Mouse (Mus musculus) spleen, embryonic (tissue): ENCODE results near the gene Cenpa.

Source experiments
- CTCF ChIA-PET: fragments of 350-600 bp; sonication (Branson Sonifier 250); formaldehyde crosslinking; loops from one replicate; lab custom pipeline; 2022; lab: Charles Lee

The Cenpa gene

DNA sequence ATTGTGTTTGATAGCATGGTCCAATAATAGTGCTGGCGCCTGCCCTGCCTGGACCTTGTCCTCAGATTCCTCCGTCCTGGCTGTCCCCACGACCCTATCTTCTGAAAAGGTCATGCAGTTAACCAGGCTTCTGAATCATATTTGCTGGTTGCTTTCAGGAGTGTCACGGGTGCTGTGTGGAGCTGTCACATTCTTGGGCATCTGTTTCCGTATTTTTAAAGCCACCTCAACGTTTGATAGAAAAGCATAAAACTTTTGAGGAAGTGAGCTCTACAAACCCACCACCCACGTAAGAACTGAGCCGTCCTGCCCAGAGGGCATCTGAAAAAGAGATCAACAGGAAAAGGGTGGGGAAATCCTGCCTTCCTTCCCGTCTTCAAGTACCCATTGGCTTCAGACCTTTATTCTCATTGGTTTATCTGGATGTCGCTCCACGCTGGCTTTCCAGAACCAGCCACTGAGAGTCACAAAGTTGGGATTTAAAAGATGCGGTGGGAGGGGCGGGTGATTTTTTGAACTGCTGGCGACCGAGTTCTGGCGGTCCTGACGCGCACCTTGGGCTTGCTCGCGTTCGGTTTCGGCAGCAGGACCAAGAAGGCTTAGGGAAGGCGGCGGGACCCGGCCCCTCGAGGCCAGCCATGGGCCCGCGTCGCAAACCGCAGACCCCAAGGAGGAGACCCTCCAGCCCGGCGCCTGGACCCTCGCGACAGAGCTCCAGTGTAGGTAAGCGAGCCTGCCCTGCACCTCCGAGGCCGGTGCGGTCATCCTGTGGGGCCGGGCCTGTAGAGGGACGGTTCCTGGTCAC, at the start of gene Cenpa:
Gene Cenpa (plus strand): TSS at position 387 of the 805 bp plus-strand sequence.
- CTCF ChIA-PET = no interaction called here

- CTCF ChIA-PET = no interaction called here
Observed at GRCm38 (mm10) chr5:30617357-30617756, 49.2 kb upstream of the Cenpa start.

- CTCF ChIA-PET = no interaction called here
Observed at GRCm38 (mm10) chr5:30617851-30618250, 48.7 kb upstream of the Cenpa start.

GRCm38 (mm10) chr5:30618376-30619003, 48.1 kb upstream of the Cenpa start:
- CTCF ChIA-PET = no interaction called here

- CTCF ChIA-PET = no interaction called here
Observed at GRCm38 (mm10) chr5:30619211-30619610, 47.4 kb upstream of the Cenpa start.

- CTCF ChIA-PET = no interaction called here
Observed at GRCm38 (mm10) chr5:30620567-30620966, 46.0 kb upstream of the Cenpa start.

- CTCF ChIA-PET = no interaction called here
Observed at GRCm38 (mm10) chr5:30621211-30621790, 45.3 kb upstream of the Cenpa start.

- CTCF ChIA-PET = no interaction called here
Observed at GRCm38 (mm10) chr5:30621844-30622176, 44.8 kb upstream of the Cenpa start.

GRCm38 (mm10) chr5:30622177-30622840, 44.3 kb upstream of the Cenpa start:
- CTCF ChIA-PET = no interaction called here

DNA sequence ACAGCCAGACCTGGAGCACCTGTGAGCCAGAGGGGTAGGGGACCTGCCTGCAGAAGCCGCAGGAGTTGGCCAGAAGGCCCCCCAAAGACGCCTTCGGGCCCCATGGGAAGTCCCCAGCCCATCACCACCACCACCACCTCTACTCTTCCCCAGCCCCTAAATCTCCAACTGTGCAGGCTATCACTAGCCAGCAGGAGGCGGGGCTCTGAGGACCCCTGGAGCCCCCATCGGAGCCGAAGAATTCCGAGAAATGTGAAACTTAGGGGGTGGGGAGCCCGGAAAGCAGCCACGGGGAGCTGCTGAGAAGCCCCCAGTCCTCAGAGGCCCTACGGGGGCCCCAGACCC, 43.8 kb upstream of the Cenpa start:
- CTCF ChIA-PET = interaction anchor here (0.7 kb wide), 1 partner anchor 428 kb away, joined by 4 read pairs; no protein-coding TSS in a partner anchor

GRCm38 (mm10) chr5:30623380-30623779, 43.2 kb upstream of the Cenpa start:
- CTCF ChIA-PET = interaction anchor here (0.7 kb wide), 1 partner anchor 427 kb away, joined by 4 read pairs; no protein-coding TSS in a partner anchor

GRCm38 (mm10) chr5:30624311-30624710, 42.3 kb upstream of the Cenpa start:
- CTCF ChIA-PET = no interaction called here

DNA sequence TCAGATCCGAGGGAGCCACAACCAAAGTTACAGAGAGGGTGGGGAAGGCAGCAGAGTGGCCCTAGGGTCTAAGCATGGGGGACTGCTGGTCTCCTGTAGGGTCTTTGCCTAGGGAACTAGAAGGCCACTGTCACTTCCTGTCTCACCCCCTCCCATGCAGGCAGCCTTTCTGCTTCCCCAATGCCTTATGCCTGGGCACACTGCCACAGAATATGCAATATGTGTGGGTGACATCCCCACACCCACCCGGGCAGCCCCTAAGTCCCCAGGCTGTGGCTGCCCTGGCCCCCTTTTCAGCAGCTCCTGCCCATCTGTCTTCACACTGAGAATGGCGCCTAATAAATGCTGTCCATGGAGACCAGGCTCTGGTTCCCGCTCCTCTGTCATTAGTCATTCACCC, 41.7 kb upstream of the Cenpa start:
- CTCF ChIA-PET = no interaction called here

DNA sequence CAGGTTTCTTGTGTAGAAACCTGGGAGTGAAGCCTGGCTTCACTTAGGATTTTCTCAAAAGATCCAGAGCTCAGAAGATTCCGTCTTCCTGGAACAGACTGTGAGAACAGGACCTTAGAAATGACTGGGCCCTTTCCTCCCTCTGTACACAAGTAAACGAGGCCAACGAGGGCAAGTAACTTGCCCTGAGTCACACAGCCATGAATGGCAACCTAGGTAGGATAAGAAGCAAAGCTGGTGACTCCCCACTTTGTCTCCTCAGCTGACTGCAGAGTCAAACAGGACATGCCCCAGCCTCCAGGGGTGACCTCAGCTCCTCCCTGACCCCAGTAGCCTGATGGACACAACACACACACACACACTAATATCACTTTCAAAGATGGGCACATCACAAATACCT, 41.2 kb upstream of the Cenpa start:
- CTCF ChIA-PET = no interaction called here

- CTCF ChIA-PET = no interaction called here
Observed at GRCm38 (mm10) chr5:30626331-30627105, 40.1 kb upstream of the Cenpa start.

- CTCF ChIA-PET = no interaction called here
Observed at GRCm38 (mm10) chr5:30628511-30628910, 38.1 kb upstream of the Cenpa start.

DNA sequence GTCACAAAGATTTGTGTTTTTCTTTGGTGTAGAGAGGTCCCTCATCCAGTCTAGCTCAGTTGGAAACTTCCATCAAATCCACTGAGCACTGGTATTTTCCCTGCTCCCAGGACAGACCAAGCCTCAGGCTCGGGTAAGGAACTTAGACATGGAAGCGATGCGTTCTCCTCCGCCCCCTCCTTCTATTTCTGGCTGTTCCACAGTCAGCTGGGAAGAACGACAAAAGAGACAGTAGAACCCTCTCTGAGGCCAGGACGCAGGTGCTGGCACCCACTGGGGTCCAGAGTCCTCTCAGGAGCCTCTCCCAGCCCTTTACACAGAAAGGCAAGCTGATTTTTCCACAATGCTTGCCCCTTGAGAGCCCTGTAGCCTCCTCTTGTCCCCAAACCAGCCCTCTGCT, 36.2 kb upstream of the Cenpa start:
- CTCF ChIA-PET = no interaction called here

- CTCF ChIA-PET = interaction anchor here (0.7 kb wide), 1 partner anchor 68 kb away, joined by 4 read pairs; no protein-coding TSS in a partner anchor
Observed at GRCm38 (mm10) chr5:30632134-30632533, 34.4 kb upstream of the Cenpa start.

DNA sequence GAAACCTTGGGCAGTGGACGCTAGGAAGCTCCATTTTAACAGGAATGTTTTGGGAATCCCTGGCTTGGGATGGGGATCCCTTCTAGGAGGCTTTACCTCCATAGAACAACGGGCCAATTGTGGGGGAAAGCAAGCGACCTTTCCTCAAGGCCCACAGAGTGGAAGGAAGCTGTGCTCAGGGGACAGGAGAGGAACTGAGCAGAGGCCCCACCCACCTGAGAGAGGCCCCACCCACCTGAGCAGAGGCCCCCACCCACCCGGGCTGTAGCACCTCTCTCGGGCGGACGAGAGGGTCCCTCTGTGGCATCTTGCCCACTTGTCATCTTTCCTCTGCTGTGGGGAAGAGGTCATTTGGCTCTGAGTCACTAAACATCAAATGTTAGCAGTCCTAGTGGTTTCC, 29.6 kb upstream of the Cenpa start:
- CTCF ChIA-PET = no interaction called here

DNA sequence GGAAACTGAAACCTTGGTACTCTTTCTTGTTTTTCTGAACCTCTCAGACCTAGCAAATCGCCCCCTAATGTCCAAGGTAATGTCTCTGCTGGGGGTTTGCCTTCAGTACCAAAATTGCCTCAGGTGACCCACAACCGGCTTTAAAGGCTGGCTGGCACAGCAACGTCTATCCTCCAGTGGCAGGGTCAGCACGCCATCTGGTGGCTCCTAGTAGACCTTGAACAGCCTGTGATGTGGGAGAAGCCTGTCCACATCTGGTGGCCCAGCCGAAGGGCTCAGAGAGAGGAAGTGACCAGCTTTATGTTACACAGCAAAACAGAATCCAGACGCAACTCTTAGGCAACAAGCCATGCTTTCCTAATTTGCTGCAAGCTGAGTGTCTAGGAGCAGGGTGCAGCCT, 28.5 kb upstream of the Cenpa start:
- CTCF ChIA-PET = no interaction called here

DNA sequence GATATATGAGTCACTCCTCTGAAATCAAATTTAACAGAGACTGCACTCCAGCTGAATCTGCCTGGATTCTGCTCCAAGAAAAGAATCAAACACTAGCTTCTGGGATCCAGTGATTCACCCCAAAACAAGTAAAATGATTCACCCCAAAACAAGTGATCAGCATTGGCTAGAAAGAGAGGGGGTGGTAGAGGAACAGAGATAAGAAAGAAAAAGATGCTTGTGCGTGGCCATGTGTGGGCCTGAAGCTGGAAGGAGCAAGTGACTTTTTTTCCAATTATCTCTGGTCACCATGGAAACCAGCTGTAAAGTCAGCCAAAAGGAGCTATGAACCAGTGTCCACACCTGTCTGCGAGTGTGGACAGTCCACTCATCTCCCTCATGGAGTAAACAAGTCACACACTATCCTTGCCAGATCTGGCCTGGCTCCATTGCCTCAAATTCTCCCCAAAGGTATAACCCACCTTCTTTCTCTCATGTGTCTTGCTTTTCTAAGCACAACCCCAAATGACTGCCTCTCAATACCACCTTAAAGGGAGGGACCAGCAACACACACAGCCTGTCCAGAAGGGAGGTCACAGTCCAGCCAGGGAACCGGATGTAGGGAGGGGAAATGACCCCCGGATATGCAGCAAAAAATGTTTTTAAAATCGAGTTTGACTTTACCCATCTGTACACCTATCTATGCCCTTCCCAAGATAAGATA, 22.9 kb upstream of the Cenpa start:
- CTCF ChIA-PET = no interaction called here
